ENCODE assay signal across 9 mouse cellular contexts in the genomic region with DNA sequence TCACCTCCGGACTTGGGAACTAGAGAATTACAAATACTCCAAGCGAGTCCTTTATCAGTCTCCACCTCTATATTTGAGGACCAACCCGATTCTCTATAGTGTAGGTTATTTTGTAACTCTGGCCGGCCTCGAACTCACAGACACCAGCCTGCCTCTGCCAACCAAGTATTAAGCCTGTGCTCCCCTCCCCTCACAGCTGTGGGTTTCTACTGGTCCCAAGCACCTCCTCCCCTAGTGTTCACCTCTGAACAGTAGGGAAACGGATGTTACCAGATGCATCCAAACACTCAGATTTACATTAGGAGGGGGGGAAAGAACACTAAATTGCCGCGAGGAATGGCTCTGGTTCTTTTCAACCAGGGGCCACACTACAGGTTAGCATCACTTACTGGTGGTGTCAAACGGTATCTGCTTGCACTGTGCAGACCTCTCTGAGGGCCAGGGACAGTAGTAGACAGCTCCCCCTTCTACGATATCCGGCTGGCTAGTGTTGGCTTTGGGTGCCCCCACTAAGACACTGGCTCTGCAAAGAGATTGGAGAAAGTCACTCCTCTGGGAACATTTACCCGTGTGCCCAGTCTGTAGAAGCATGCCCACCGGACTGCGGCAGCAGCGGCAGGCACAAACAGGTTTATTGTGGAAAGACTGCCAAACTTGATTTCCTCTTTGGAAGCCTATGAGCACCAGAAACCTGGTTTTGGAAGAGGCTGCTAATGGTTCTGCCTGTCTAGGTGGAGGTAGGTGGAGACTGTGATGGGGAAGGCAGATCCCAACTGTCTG. TPM values are rescaled to one million over a fixed set of nuclear protein-coding genes. Genes with fewer than 3 reads are reported as not detected.
DNase-seq lines count a peak whose midpoint lies in the region; ATAC-seq and TF ChIP-seq lines count a peak whose summit lies in the region.
"Had no signal": no experiment of that assay in that cellular context is flagged by ENCODE, and none has a peak within 500 bp of the region (broad histone marks: within the 10 kb centered on the region; RNA-seq: fewer than 3 reads in every experiment).

No protein-coding gene starts in this region.

- no peak for ATAC-seq in hindbrain, postnatal 0 days

- no peak for TF ChIP-seq POLR2A in heart, adult 2 months (IDR thresholded peaks at IDR 0.05; ENCODE audit: insufficient read depth, low read depth, low read length)

- no peak overlapping the region for H3K27ac ChIP-seq in heart, adult 2 months
- H3K27ac ChIP-seq in hindbrain, postnatal 0 days: no peak overlapping the region
- H3K27ac ChIP-seq in midbrain, embryonic 10.5 days (replicated peaks): no peak overlapping the region

- no peak for TF ChIP-seq EP300 in heart, adult 2 months (IDR thresholded peaks at IDR 0.05; ENCODE audit: insufficient read depth, low read depth, low read length)

- peak overlapping the region; percentile 25; the same call in 1 of the 2 replicates for H3K9ac ChIP-seq in heart, adult 2 months (ENCODE audit: low read depth, low read length)
- H3K9ac ChIP-seq in hindbrain, postnatal 0 days (replicated peaks; ENCODE audit: low read length): no peak overlapping the region

- intact Hi-C loops in heart, adult 2 months (cut with DNase I): loop anchor here (1.0 to 5.0 kb wide), 3 partner anchors 87 to 298 kb away; no protein-coding TSS in a partner anchor

- no peaks in the 10 kb centered on the region for H3K9me3 ChIP-seq in hindbrain, postnatal 0 days (ENCODE audit: low read length)
- H3K9me3 ChIP-seq in midbrain, embryonic 10.5 days (replicated peaks): no peaks in the 10 kb centered on the region
- H3K9me3 ChIP-seq: megakaryocyte, embryonic 14.5 days had no signal

- no peak for DNase-seq in heart, adult 2 months
- no peak for DNase-seq in heart, adult 9 months (ENCODE audit: low spot score in 2 of 2)
- DNase-seq in embryo, embryonic 11 days: peak; percentile 21
- DNase-seq in hindbrain, postnatal 0 days (ENCODE audit: low spot score): no peak
- DNase-seq in midbrain, embryonic 10.5 days (ENCODE audit: low spot score): peak; percentile 18
- DNase-seq in ovary, adult 18-20 months (ENCODE audit: low spot score): no peak
- no peak for DNase-seq in adrenal gland, adult (ENCODE audit: inconsistent age in 2 of 2, low spot score in 1 of 2)
- DNase-seq in frontal cortex, postnatal 25 days (ENCODE audit: low spot score in 2 of 2): no peak

- H3K79me2 ChIP-seq in heart, adult 2 months (replicated peaks; ENCODE audit: control insufficient read depth, insufficient read depth, low read length): no peaks in the 10 kb centered on the region

- WGBS in heart, adult 2 months: 58% methylated on average over 15 of the region's 15 CpGs
- 76% methylated on average over 15 of the region's 15 CpGs for WGBS in hindbrain, postnatal 0 days
- 72% methylated on average over 15 of the region's 15 CpGs for WGBS in midbrain, embryonic 10.5 days

- H3K27me3 ChIP-seq in heart, adult 2 months (ENCODE audit: control insufficient read depth, insufficient read depth, low read length): peaks cover 8% of the 10 kb centered on the region
- peaks cover 5% of the 10 kb centered on the region; the same call in 1 of the 2 replicates for H3K27me3 ChIP-seq in hindbrain, postnatal 0 days (ENCODE audit: insufficient read depth, low read length)
- H3K27me3 ChIP-seq in midbrain, embryonic 10.5 days (ENCODE audit: low read depth, poor library complexity, severe bottlenecking): peaks cover 17% of the 10 kb centered on the region

- no peaks in the 10 kb centered on the region; the same call in 1 of the 2 replicates for H3K4me1 ChIP-seq in heart, adult 2 months (ENCODE audit: control insufficient read depth, insufficient read depth, low read length)
- peaks cover 3% of the 10 kb centered on the region; the same call in 1 of the 2 replicates for H3K4me1 ChIP-seq in hindbrain, postnatal 0 days (ENCODE audit: insufficient read depth, low read length)
- peaks cover 10% of the 10 kb centered on the region for H3K4me1 ChIP-seq in midbrain, embryonic 10.5 days

- H3K4me2 ChIP-seq in hindbrain, postnatal 0 days (ENCODE audit: low read depth, low read length): peak overlapping the region; percentile 95

- no peak overlapping the region; the same call in 1 of the 2 replicates for H3K4me3 ChIP-seq in heart, adult 2 months
- H3K4me3 ChIP-seq in hindbrain, postnatal 0 days (ENCODE audit: low read length): peak overlapping the region; percentile 72
- H3K4me3 ChIP-seq in midbrain, embryonic 10.5 days: peak overlapping the region; percentile 75

- H3K36me3 ChIP-seq in heart, adult 2 months (ENCODE audit: control insufficient read depth, insufficient read depth, low read length): no peaks in the 10 kb centered on the region
- no peaks in the 10 kb centered on the region for H3K36me3 ChIP-seq in hindbrain, postnatal 0 days (ENCODE audit: insufficient read depth, low read length)
- no peaks in the 10 kb centered on the region for H3K36me3 ChIP-seq in midbrain, embryonic 10.5 days

- TF ChIP-seq CTCF in heart, adult 2 months (IDR thresholded peaks at IDR 0.05): no peak
- TF ChIP-seq CTCF in hindbrain, postnatal 0 days (IDR thresholded peaks at IDR 0.05; ENCODE audit: low read depth): no peak

RNA-seq across cellular contexts. Expression of a gene that starts 1.1 kb away (rescaled TPM):
- 1 to 10 TPM; 6.3 to 7.4 TPM for total RNA-seq in heart, adult 2 months (2021)
- polyA plus RNA-seq in heart, adult 2 months (2012; rRNA removed): 5.3 and 6.9 TPM in 2 replicates
- total RNA-seq in hindbrain, postnatal 0 days (2014; rRNA removed): 3.6 and 5.3 TPM in 2 replicates
- 2.9 and 3.2 TPM in 2 replicates for polyA plus RNA-seq in hindbrain, postnatal 0 days (2015; fragmentation: Nextera tagmentation; extraction: Ambion mirVana)
- 3.9 and 5.3 TPM in 2 replicates for polyA plus RNA-seq in midbrain, embryonic 10.5 days (2016; fragmentation: Nextera tagmentation; extraction: Ambion mirVana)

Comparison
In these comparisons a context has a peak if more than half of its experiments do, and no peak if none do; other contexts are left out.
1. DNase-seq: peak in embryo, embryonic 11 days (single experiment) and midbrain, embryonic 10.5 days (single experiment); none in heart, adult 2 months (0 of 2), heart, adult 9 months (0 of 2), hindbrain, postnatal 0 days (single experiment), ovary, adult 18-20 months (single experiment), adrenal gland, adult (0 of 2) and frontal cortex, postnatal 25 days (0 of 2).